Mouse (Mus musculus): ENCODE data around the gene Lrr1. TPM values are rescaled to one million over a fixed set of nuclear protein-coding genes. Genes with fewer than 3 reads are reported as not detected.

Gene Lrr1
- polyA plus RNA-seq, 1 experiment from 2014 or later = 4.7 TPM

- Histone ChIP-seq H3K4me2 (ENCODE audit: low read length) (no peak overlapping the region), H3K4me3 (ENCODE audit: low read length) (no peak overlapping the region), H3K4me1 (ENCODE audit: control insufficient read depth, insufficient read depth, low read depth, low read length) (no peaks in the 10 kb centered on the region), H3K27ac (ENCODE audit: low read depth, low read length) (no peak overlapping the region), H3K9me3 (ENCODE audit: control insufficient read depth, low read length) (no peaks in the 10 kb centered on the region), H3K36me3 (ENCODE audit: control insufficient read depth, insufficient read depth, low read length) (no peaks in the 10 kb centered on the region), H3K27me3 (replicated peaks; ENCODE audit: control insufficient read depth, insufficient read depth, low read length) (no peaks in the 10 kb centered on the region), H3K9ac (ENCODE audit: low read depth, low read length) (no peak overlapping the region)
- ATAC-seq = peak; percentile 82
- WGBS = 11% methylated on average over 10 of the region's 10 CpGs
Measured at GRCm38 (mm10) chr12:69131981-69132380, 36.6 kb upstream of the Lrr1 start.

GRCm38 (mm10) chr12:69139201-69139600 lies 29.4 kb upstream of the Lrr1 start:
- Histone ChIP-seq H3K4me3 (ENCODE audit: low read length) (no peak overlapping the region), H3K9me3 (ENCODE audit: control insufficient read depth, low read length) (no peaks in the 10 kb centered on the region), H3K9ac (ENCODE audit: low read depth, low read length) (no peak overlapping the region), H3K27ac (ENCODE audit: low read depth, low read length) (no peak overlapping the region), H3K4me1 (ENCODE audit: control insufficient read depth, insufficient read depth, low read depth, low read length) (no peaks in the 10 kb centered on the region), H3K36me3 (ENCODE audit: control insufficient read depth, insufficient read depth, low read length) (no peaks in the 10 kb centered on the region), H3K27me3 (replicated peaks; ENCODE audit: control insufficient read depth, insufficient read depth, low read length) (no peaks in the 10 kb centered on the region), H3K4me2 (ENCODE audit: low read length) (no peak overlapping the region)
- 85% methylated on average over 3 of the region's 3 CpGs for WGBS
- ATAC-seq = no peak

DNA sequence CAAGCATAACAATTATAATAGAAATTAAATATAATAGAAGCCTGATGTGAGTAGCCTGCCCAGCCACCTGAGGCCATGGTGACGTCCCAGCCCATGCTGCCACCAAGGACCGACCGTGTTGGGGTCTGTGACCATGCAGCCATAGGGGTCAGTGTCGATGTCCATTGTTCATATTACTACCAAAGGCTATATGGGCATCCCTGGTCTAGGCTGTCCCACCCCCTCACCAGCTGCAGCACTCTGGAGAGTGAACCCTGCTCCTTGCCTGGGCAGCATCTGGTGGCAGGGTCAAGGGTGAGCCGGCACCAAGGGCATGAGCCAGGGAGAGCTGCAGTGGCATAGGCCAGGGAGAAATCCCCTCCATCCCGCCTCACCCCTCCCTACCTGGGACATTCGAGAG lies 28.8 kb upstream of the Lrr1 start:
- Histone ChIP-seq H3K4me3 (ENCODE audit: low read length) (no peak overlapping the region), H3K36me3 (ENCODE audit: control insufficient read depth, insufficient read depth, low read length) (no peaks in the 10 kb centered on the region), H3K4me2 (ENCODE audit: low read length) (no peak overlapping the region), H3K27me3 (replicated peaks; ENCODE audit: control insufficient read depth, insufficient read depth, low read length) (no peaks in the 10 kb centered on the region), H3K27ac (ENCODE audit: low read depth, low read length) (no peak overlapping the region), H3K9ac (ENCODE audit: low read depth, low read length) (no peak overlapping the region), H3K4me1 (ENCODE audit: control insufficient read depth, insufficient read depth, low read depth, low read length) (no peaks in the 10 kb centered on the region), H3K9me3 (ENCODE audit: control insufficient read depth, low read length) (no peaks in the 10 kb centered on the region)
- 86% methylated on average over 7 of the region's 7 CpGs for WGBS
- ATAC-seq = no peak

- Histone ChIP-seq H3K27me3 (replicated peaks; ENCODE audit: control insufficient read depth, insufficient read depth, low read length) (no peaks in the 10 kb centered on the region), H3K4me1 (ENCODE audit: control insufficient read depth, insufficient read depth, low read depth, low read length) (no peaks in the 10 kb centered on the region), H3K4me3 (ENCODE audit: low read length) (no peak overlapping the region), H3K9me3 (ENCODE audit: control insufficient read depth, low read length) (no peaks in the 10 kb centered on the region), H3K9ac (ENCODE audit: low read depth, low read length) (no peak overlapping the region), H3K27ac (ENCODE audit: low read depth, low read length) (no peak overlapping the region), H3K4me2 (ENCODE audit: low read length) (no peak overlapping the region), H3K36me3 (ENCODE audit: control insufficient read depth, insufficient read depth, low read length) (no peaks in the 10 kb centered on the region)
- no peak for ATAC-seq
- 67% methylated on average over 6 of the region's 6 CpGs for WGBS
Measured at GRCm38 (mm10) chr12:69143460-69143859, 25.2 kb upstream of the Lrr1 start.

DNA sequence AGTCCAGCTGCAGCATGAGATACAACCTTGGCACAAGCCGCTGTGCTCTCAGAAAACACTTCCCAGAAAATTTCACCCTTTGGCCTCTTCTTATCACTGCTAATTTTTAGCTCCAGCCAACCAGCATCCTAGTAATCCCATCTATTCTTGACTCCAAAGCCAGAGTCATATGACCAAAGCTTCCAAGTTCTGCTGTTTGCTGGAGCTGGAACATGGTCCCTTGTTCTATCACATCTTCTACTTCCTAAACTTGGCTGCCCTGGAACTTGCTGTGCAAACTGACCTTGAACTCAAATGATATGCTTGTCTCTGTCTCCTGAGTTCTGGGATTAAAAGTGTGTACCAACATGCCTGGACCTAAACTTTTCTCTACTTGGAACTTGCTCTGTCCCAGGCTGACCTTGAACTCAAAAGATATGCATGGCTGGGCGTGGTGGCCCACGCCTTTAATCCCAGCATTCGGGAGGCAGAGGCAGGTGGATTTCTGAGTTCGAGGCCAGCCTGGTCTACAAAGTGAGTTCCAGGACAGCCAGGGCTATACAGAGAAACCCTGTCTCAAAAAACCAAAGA lies 21.4 kb upstream of the Lrr1 start:
- Histone ChIP-seq H3K4me1 (ENCODE audit: control insufficient read depth, insufficient read depth, low read depth, low read length) (no peaks in the 10 kb centered on the region), H3K4me3 (ENCODE audit: low read length) (no peak overlapping the region), H3K9ac (ENCODE audit: low read depth, low read length) (no peak overlapping the region), H3K9me3 (ENCODE audit: control insufficient read depth, low read length) (no peaks in the 10 kb centered on the region), H3K36me3 (ENCODE audit: control insufficient read depth, insufficient read depth, low read length) (no peaks in the 10 kb centered on the region), H3K27me3 (replicated peaks; ENCODE audit: control insufficient read depth, insufficient read depth, low read length) (no peaks in the 10 kb centered on the region), H3K4me2 (ENCODE audit: low read length) (no peak overlapping the region), H3K27ac (ENCODE audit: low read depth, low read length) (no peak overlapping the region)
- no peak for ATAC-seq
- WGBS = 96% methylated on average over 5 of the region's 5 CpGs

DNA sequence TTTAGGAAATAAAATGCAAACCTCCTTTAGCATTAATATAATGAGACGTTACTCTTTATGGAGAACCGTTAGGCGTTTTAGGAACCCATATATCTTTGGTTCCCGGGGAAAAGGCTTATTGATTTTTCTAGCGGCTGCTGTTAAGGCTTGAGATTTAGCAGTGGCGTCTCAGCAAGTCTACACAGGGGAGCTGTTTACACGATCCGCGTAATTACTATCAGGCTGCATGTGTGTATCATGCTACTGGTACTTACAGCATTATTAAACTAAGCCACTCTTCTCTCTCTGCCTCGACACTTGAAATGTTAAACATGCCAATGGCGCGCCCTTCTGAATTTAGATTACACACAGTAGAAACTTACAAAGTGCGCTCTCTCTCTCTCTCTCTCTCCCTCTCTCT lies 18.6 kb upstream of the Lrr1 start:
- ATAC-seq = peak; percentile 24; the same call in 1 of the 2 replicates
- Histone ChIP-seq H3K4me1 (ENCODE audit: control insufficient read depth, insufficient read depth, low read depth, low read length) (no peaks in the 10 kb centered on the region), H3K27me3 (replicated peaks; ENCODE audit: control insufficient read depth, insufficient read depth, low read length) (no peaks in the 10 kb centered on the region), H3K4me2 (ENCODE audit: low read length) (peak overlapping the region; percentile 23; the same call in 1 of the 2 replicates), H3K27ac (ENCODE audit: low read depth, low read length) (no peak overlapping the region), H3K36me3 (ENCODE audit: control insufficient read depth, insufficient read depth, low read length) (no peaks in the 10 kb centered on the region), H3K4me3 (ENCODE audit: low read length) (no peak overlapping the region), H3K9ac (ENCODE audit: low read depth, low read length) (no peak overlapping the region), H3K9me3 (ENCODE audit: control insufficient read depth, low read length) (no peaks in the 10 kb centered on the region)
- 76% methylated on average over 13 of the region's 13 CpGs for WGBS

DNA sequence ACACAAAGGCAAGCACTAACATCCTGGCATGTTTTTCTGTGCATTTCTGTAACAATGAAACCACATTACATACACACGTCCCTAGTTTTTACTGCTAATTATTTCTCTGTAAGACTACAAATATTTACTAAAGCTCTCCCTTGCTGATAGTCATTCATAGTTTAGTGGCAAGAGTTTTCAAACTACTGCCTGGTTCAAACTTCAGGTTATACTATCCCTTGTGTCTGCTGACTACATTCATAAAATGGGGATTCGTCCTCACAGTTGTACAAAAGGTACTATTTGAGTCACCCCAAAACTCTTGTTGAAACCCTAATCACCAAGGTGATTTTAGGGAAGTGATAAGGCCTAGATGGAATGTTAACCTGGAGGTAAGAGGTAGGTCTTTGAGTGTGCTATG lies 12.7 kb upstream of the Lrr1 start:
- H3K4me2 ChIP-seq (ENCODE audit: low read length) = no peak overlapping the region
- ATAC-seq = no peak
- H3K27me3 ChIP-seq (replicated peaks; ENCODE audit: control insufficient read depth, insufficient read depth, low read length) = no peaks in the 10 kb centered on the region
- H3K4me1 ChIP-seq (ENCODE audit: control insufficient read depth, insufficient read depth, low read depth, low read length) = peaks cover 7% of the 10 kb centered on the region
- no peak overlapping the region for H3K27ac ChIP-seq (ENCODE audit: low read depth, low read length)
- WGBS = 89% methylated on average over 2 of the region's 2 CpGs
- no peaks in the 10 kb centered on the region for H3K9me3 ChIP-seq (ENCODE audit: control insufficient read depth, low read length)
- peaks cover 14% of the 10 kb centered on the region for H3K36me3 ChIP-seq (ENCODE audit: control insufficient read depth, insufficient read depth, low read length)
- H3K4me3 ChIP-seq (ENCODE audit: low read length) = no peak overlapping the region
- no peak overlapping the region for H3K9ac ChIP-seq (ENCODE audit: low read depth, low read length)

- Histone ChIP-seq H3K9ac (ENCODE audit: low read depth, low read length) (no peak overlapping the region), H3K4me3 (ENCODE audit: low read length) (no peak overlapping the region), H3K9me3 (ENCODE audit: control insufficient read depth, low read length) (no peaks in the 10 kb centered on the region), H3K27me3 (replicated peaks; ENCODE audit: control insufficient read depth, insufficient read depth, low read length) (no peaks in the 10 kb centered on the region), H3K4me2 (ENCODE audit: low read length) (no peak overlapping the region), H3K27ac (ENCODE audit: low read depth, low read length) (no peak overlapping the region), H3K4me1 (ENCODE audit: control insufficient read depth, insufficient read depth, low read depth, low read length) (peaks cover 7% of the 10 kb centered on the region), H3K36me3 (ENCODE audit: control insufficient read depth, insufficient read depth, low read length) (peaks cover 14% of the 10 kb centered on the region)
- WGBS = 78% methylated on average over 4 of the region's 4 CpGs
- no peak for ATAC-seq
Measured at GRCm38 (mm10) chr12:69156436-69156835, 12.2 kb upstream of the Lrr1 start.

DNA sequence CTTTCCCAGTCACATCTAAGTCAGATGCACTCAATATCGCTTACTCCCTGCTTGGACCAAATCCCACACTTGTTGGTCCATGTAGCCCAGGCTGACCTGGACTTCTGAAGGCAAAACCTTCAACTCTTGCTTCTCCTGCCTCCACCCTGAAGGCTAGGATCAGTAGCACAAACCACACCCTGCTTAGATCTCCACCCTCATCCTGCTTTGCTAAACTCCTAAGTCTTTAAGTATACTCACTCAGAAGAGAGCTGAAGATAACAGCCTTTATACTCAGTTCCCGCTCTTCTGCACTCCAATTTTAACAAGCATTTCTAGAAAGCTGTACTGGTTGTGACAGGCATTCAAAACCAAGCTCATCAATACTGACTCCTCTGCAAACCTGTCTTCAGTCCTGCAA lies 11.5 kb upstream of the Lrr1 start:
- H3K9ac ChIP-seq (ENCODE audit: low read depth, low read length) = no peak overlapping the region
- H3K4me2 ChIP-seq (ENCODE audit: low read length) = no peak overlapping the region
- peaks cover 7% of the 10 kb centered on the region for H3K4me1 ChIP-seq (ENCODE audit: control insufficient read depth, insufficient read depth, low read depth, low read length)
- H3K36me3 ChIP-seq (ENCODE audit: control insufficient read depth, insufficient read depth, low read length) = peaks cover 14% of the 10 kb centered on the region
- no peaks in the 10 kb centered on the region for H3K9me3 ChIP-seq (ENCODE audit: control insufficient read depth, low read length)
- 96% methylated on average over 2 of the region's 2 CpGs for WGBS
- H3K27me3 ChIP-seq (replicated peaks; ENCODE audit: control insufficient read depth, insufficient read depth, low read length) = no peaks in the 10 kb centered on the region
- no peak overlapping the region for H3K4me3 ChIP-seq (ENCODE audit: low read length)
- H3K27ac ChIP-seq (ENCODE audit: low read depth, low read length) = no peak overlapping the region
- no peak for ATAC-seq

GRCm38 (mm10) chr12:69158366-69158764 lies 10.2 kb upstream of the Lrr1 start:
- peak overlapping the region; percentile 71 for H3K4me2 ChIP-seq (ENCODE audit: low read length)
- H3K36me3 ChIP-seq (ENCODE audit: control insufficient read depth, insufficient read depth, low read length) = peaks cover 14% of the 10 kb centered on the region
- no peaks in the 10 kb centered on the region for H3K27me3 ChIP-seq (replicated peaks; ENCODE audit: control insufficient read depth, insufficient read depth, low read length)
- no peak; the same call in 1 of the 2 replicates for ATAC-seq
- WGBS = 1% methylated on average over 19 of the region's 19 CpGs
- H3K9ac ChIP-seq (ENCODE audit: low read depth, low read length) = peak overlapping the region; percentile 87
- H3K27ac ChIP-seq (ENCODE audit: low read depth, low read length) = peak overlapping the region; percentile 89
- H3K9me3 ChIP-seq (ENCODE audit: control insufficient read depth, low read length) = no peaks in the 10 kb centered on the region
- H3K4me1 ChIP-seq (ENCODE audit: control insufficient read depth, insufficient read depth, low read depth, low read length) = peaks cover 7% of the 10 kb centered on the region
- peak overlapping the region; percentile 68 for H3K4me3 ChIP-seq (ENCODE audit: low read length)

Measured in hindbrain, embryonic 16.5 days (tissue).